Mouse (Mus musculus) heart, postnatal 0 days (tissue): ENCODE data around the gene BC035044. TPM values are rescaled to one million over a fixed set of nuclear protein-coding genes. Genes with fewer than 3 reads are reported as not detected.
A peak's percentile ranks its signal among the peaks of the same experiment; 100 is the strongest.
"Not testable (repeated sequence)": the region's sequence is repeated elsewhere in the genome, so short reads cannot be mapped to it uniquely, and the experiment has no call there.

Experiments
- ATAC-seq: fragments of 200-750 bp; cut with Nextera tagmentation; 2 replicates; pipeline ENCODE4 v1.8.0; 2017; ENCODE audit warnings: low read depth, moderate number of reproducible peaks, moderate library complexity; ENCODE audit not compliant: insufficient read depth
- DNase-seq: peaks from one replicate; pipeline ENCODE4 v3.0.0-alpha.2; 2016; ENCODE audit warnings: low spot score
- H3K27ac ChIP-seq: fragments of 300-500 bp; sonication (generic); 2 replicates; pipeline ENCODE4 v1.5.1; 2014; ENCODE audit warnings: low read depth, mild to moderate bottlenecking
- H3K27me3 ChIP-seq: fragments of 300-500 bp; sonication (generic); 2 replicates; pipeline ENCODE4 v1.6.1; 2014; ENCODE audit warnings: low read length, mixed read lengths; ENCODE audit not compliant: control insufficient read depth, insufficient read depth
- H3K36me3 ChIP-seq: fragments of 300-500 bp; sonication (generic); replicated peaks from 2 replicates; pipeline ENCODE4 v1.6.1; 2014; ENCODE audit warnings: low read length, mixed read lengths; ENCODE audit not compliant: control insufficient read depth, insufficient read depth
- H3K4me1 ChIP-seq: fragments of 300-500 bp; sonication (generic); 2 replicates; pipeline ENCODE4 v1.6.1; 2014; ENCODE audit warnings: antibody characterized with exemption; ENCODE audit not compliant: control insufficient read depth, insufficient read depth
- H3K4me2 ChIP-seq: fragments of 300-500 bp; sonication (generic); 2 replicates; pipeline ENCODE4 v1.6.1; 2014; ENCODE audit warnings: low read depth, mild to moderate bottlenecking, low read length, moderate library complexity
- H3K4me3 ChIP-seq: fragments of 300-500 bp; sonication (generic); 2 replicates; pipeline ENCODE4 v1.5.1; 2014; ENCODE audit warnings: low read depth, low read length
- H3K9ac ChIP-seq: fragments of 300-500 bp; sonication (generic); replicated peaks from 2 replicates; pipeline ENCODE4 v1.6.1; 2014; ENCODE audit warnings: low read depth, low read length, mixed read lengths
- H3K9me3 ChIP-seq: fragments of 300-500 bp; sonication (generic); replicated peaks from 2 replicates; pipeline ENCODE4 v1.6.1; 2016; ENCODE audit warnings: low read length; ENCODE audit not compliant: control insufficient read depth
- CTCF ChIP-seq: IDR thresholded peaks from 2 replicates; pipeline ENCODE4 v1.5.1; 2016; ENCODE audit warnings: antibody characterized with exemption, control low read depth, low read depth
- EP300 ChIP-seq: IDR thresholded peaks from 2 replicates; pipeline ENCODE4 v1.6.1; 2016; ENCODE audit warnings: antibody characterized with exemption, low read depth
- WGBS: fragments of 180-500 bp; shearing (Covaris S2); extraction: QIAGEN DNeasy Blood & Tissue Kit; methylation state at CpG from one replicate; pipeline ENCODE4 v1.1.7; 2014; 5-methylcytosine and 5-hydroxymethylcytosine counted together
- polyA plus RNA-seq: library from polyadenylated mRNA; unstranded; fragments of >200 nt; fragmentation: Nextera tagmentation; extraction: Ambion mirVana; gene quantifications from 2 replicates; pipeline ENCODE4 v1.2.1, GENCODE M21; 2015
- total RNA-seq: library from RNA; depleted of rRNA; stranded (reverse); fragments of >200 nt; gene quantifications from 2 replicates; pipeline ENCODE4 v1.2.3, GENCODE M21; 2014; ENCODE audit warnings: low replicate concordance

Gene BC035044
- total and polyA plus RNA-seq, 2 experiments from 2014 or later, result not detected

DNA sequence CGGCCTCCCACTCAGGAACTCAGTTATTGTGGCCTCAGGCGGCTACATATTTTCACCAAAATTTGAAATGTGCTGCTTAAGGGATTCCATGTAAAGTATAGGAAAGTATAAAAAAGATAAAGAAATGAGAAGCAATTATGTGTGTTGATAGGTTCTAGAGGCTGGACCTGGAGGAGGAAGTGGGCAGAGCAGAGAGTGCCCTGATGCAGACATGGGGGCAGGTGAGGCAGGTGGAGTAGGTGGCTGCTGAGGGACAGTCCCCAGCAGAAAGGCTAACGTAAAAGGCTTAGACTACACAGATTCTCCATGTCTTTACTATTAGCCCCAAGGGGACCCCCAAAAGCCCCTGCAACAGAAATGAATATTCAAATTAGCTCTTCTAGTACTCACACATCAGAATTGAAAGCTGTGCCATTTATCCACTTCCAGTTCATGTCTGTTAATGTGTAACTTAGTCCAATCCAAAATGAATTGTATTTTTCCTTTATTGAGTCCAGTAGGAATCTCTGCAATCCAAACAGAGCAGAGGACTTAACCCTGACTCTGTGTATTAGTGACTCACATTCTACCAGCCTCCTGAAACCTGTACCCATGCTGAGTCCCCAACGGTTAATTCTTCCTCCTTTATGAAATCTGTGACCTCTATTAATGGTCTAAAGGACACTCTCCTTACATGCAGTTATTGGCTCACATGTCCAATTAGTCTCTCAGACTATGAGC lies 72.7 kb downstream of the BC035044 start:
- DNase-seq, result no peak
- H3K9me3 ChIP-seq, result no peaks in the 10 kb centered on the region
- TF ChIP-seq CTCF (no peak), EP300 (no peak)
- H3K27ac ChIP-seq, result no peak overlapping the region
- H3K4me2 ChIP-seq, result no peak overlapping the region
- H3K9ac ChIP-seq, result no peak overlapping the region
- H3K4me3 ChIP-seq, result no peak overlapping the region
- no peaks in the 10 kb centered on the region for H3K27me3 ChIP-seq
- no peak for ATAC-seq
- 76% methylated on average over 4 of the region's 4 CpGs for WGBS
- H3K36me3 ChIP-seq, result no peaks in the 10 kb centered on the region
- H3K4me1 ChIP-seq, result no peaks in the 10 kb centered on the region

GRCm38 (mm10) chr6:128808532-128808931 lies 82.4 kb downstream of the BC035044 start:
- H3K4me3 ChIP-seq, result no peak overlapping the region
- no peaks in the 10 kb centered on the region for H3K4me1 ChIP-seq
- no peak for ATAC-seq
- no peaks in the 10 kb centered on the region for H3K36me3 ChIP-seq
- no peak for DNase-seq
- H3K9ac ChIP-seq, result no peak overlapping the region
- no peaks in the 10 kb centered on the region for H3K9me3 ChIP-seq
- 79% methylated on average over 5 of the region's 5 CpGs for WGBS
- H3K4me2 ChIP-seq, result no peak overlapping the region
- TF ChIP-seq CTCF, result peak; percentile 36
- TF ChIP-seq EP300, result no peak
- H3K27me3 ChIP-seq, result no peaks in the 10 kb centered on the region
- no peak overlapping the region for H3K27ac ChIP-seq

DNA sequence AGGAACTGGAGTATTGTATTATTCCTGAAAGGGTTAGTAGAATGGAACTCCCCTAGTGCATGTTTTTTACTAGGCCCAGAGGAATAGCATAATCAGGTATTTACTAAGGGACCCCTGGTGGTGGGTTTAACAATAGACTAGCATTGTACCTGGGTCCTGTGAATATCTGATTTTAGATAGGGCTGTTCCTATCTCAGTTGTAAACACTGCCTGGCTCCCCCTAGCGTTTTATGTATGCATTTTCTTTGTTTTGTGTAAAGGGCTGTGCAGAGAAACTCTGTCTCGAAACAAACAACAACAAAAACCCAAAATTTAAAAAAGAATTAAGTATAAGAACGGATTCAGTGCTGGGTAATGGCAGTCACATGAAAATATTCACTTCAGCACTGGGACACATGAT lies 83.9 kb downstream of the BC035044 start:
- no peak overlapping the region for H3K4me2 ChIP-seq
- DNase-seq (no peak), ATAC-seq (no peak)
- WGBS, result 70% methylated on average over 3 of the region's 3 CpGs
- H3K4me3 ChIP-seq, result no peak overlapping the region
- H3K9me3 ChIP-seq, result no peaks in the 10 kb centered on the region
- TF ChIP-seq EP300 (no peak), CTCF (peak; percentile 5; the same call in 1 of the 2 replicates)
- no peak overlapping the region for H3K9ac ChIP-seq
- H3K27ac ChIP-seq, result no peak overlapping the region
- H3K4me1 ChIP-seq, result no peaks in the 10 kb centered on the region
- H3K36me3 ChIP-seq, result no peaks in the 10 kb centered on the region
- no peaks in the 10 kb centered on the region for H3K27me3 ChIP-seq

DNA sequence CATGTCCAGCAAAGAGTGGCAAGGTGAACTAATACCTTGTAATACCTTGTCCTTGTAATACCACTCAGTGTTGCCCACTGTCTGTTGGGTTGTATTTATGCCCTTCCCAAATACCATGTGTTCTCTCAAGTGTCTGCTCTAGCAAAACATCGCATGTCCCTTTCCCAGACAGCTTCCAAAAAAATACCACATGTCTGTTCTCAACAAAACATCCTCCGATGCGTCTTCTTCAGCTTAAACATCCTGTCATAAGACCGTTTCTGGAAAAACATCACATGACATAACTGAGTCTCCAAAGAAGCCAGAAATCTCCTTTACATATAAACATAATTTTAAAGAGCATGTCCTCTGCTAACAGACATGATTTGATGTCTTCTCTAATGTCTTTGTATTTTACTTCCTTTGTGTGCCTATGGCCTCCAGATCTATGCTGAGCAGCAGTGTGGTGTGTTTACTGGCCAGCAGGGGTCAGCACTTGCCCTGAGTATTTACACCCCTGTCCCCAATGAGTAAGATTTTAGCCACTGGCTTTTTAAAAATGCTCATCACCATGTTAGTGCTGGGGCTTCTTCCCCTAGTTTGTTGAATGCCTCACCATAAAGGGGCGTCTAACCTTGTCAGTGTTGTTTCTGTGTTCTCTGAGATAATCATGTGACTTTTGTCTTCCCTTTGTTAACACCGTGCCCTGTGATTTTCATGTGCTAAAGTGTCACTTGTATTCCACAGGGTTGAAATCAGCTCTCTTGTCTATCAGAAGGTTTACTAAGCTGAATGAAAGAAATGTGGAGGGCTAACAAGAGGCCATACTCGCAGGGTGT lies 85.9 kb downstream of the BC035044 start:
- H3K27ac ChIP-seq, H3K36me3 ChIP-seq, H3K4me3 ChIP-seq, H3K4me2 ChIP-seq, H3K9ac ChIP-seq, H3K9me3 ChIP-seq, H3K4me1 ChIP-seq, H3K27me3 ChIP-seq, ATAC-seq: not testable (repeated sequence)
- DNase-seq, result peak; percentile 65
- WGBS, result 61% methylated on average over 7 of the region's 7 CpGs
- peak; percentile 65 for TF ChIP-seq CTCF

GRCm38 (mm10) chr6:128802999-128803857 lies 87.7 kb downstream of the BC035044 start:
- Histone ChIP-seq H3K9me3 (no peaks in the 10 kb centered on the region), H3K36me3 (no peaks in the 10 kb centered on the region), H3K4me3 (peak overlapping the region; percentile 43), H3K9ac (no peak overlapping the region), H3K27ac (no peak overlapping the region), H3K27me3 (no peaks in the 10 kb centered on the region), H3K4me1 (peaks cover 4% of the 10 kb centered on the region; the same call in 1 of the 2 replicates), H3K4me2 (peak overlapping the region; percentile 66)
- peak; percentile 94 for ATAC-seq
- TF ChIP-seq CTCF (peak; percentile 100), EP300 (peak; percentile 84; the same call in 1 of the 2 replicates)
- WGBS, result 6% methylated on average over 26 of the region's 26 CpGs
- peak; percentile 98 for DNase-seq
